ENCODE assay signal across 15 mouse cellular contexts in the genomic region with DNA sequence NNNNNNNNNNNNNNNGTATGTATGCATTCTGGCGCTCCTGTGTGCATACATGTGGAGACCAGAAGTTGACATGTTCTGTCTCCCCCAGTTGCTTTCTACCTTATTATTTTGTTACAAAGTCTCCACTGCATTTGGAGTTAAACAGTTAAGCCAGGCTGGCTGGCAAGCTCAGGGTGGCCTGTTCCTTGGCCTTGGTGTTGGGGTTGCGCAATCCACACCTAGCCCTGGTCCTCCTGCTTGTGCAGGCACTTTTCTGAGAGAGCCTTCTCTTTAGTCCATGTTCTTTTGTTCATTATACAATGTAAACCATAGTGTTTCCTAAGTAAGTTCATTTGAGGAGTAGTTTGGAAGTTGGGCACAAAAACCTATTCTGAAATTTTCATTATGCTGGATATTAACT.
DNase-seq lines count a peak whose midpoint lies in the region; TF ChIP-seq lines count a peak whose summit lies in the region.
"Had no signal": no experiment of that assay in that cellular context is flagged by ENCODE, and none has a peak within 500 bp of the region (broad histone marks: within the 10 kb centered on the region; RNA-seq: fewer than 3 reads in every experiment).

No protein-coding gene starts in this region.

- H3K4me3 ChIP-seq in gastrocnemius, adult 2 months: no peak overlapping the region
- H3K4me3 ChIP-seq: embryonic facial prominence, embryonic 13.5 days; heart, adult 2 months; midbrain, embryonic 12.5 days had no signal

- intact Hi-C loops in gastrocnemius, adult 2 months (cut with DNase I): no loop called here

- DNase-seq in gastrocnemius, adult 2 months: peak; percentile 59
- DNase-seq in gastrocnemius, adult 8-10 months (ENCODE audit: low spot score in 2 of 2): no peak
- DNase-seq in kidney, postnatal 36 days: peak; percentile 23 to 50
- no peak for DNase-seq in kidney, adult 11 months
- DNase-seq in adrenal gland, postnatal 36 days: peak; percentile 15 to 57
- DNase-seq in yolk sac, embryonic 10.5 days (ENCODE audit: low spot score): peak; percentile 11
- no peak for DNase-seq in left cerebral cortex, adult 8-10 months (ENCODE audit: low spot score in 2 of 2)
- DNase-seq: cerebellum, adult 18-20 months; kidney, adult 9 months; liver; right cerebral cortex, postnatal 14 days; thymus, postnatal 36 days had no signal

- no peak for TF ChIP-seq CTCF in gastrocnemius, adult 2 months (IDR thresholded peaks at IDR 0.05)

- no peak overlapping the region for H3K27ac ChIP-seq in gastrocnemius, adult 2 months
- H3K27ac ChIP-seq: embryonic facial prominence, embryonic 13.5 days; heart, adult 2 months; midbrain, embryonic 12.5 days had no signal

Comparison
In these comparisons a context has a peak if more than half of its experiments do, and no peak if none do; other contexts are left out.
1. DNase-seq: peak in gastrocnemius, adult 2 months (single experiment), kidney, postnatal 36 days (2 of 2), adrenal gland, postnatal 36 days (2 of 2) and yolk sac, embryonic 10.5 days (single experiment); none in gastrocnemius, adult 8-10 months (0 of 2), kidney, adult 11 months (single experiment) and left cerebral cortex, adult 8-10 months (0 of 2).